Mouse (Mus musculus) CH12.LX (cell line): ENCODE measurements around the gene Stx16. TPM values are rescaled to one million over a fixed set of nuclear protein-coding genes. Genes with fewer than 3 reads are reported as not detected.

ENCODE experiments used
- DNase-seq: peaks from one replicate; pipeline ENCODE4 v3.0.0-alpha.2; 2013; ENCODE audit errors: extremely low read depth
- H3K27ac ChIP-seq: 2 replicates; pipeline ENCODE4 v1.5.1; 2012; ENCODE audit warnings: low read depth, mild to moderate bottlenecking, control low read depth, moderate library complexity; ENCODE audit not compliant: insufficient read depth
- H3K27me3 ChIP-seq: replicated peaks from 2 replicates; pipeline ENCODE3; 2012; ENCODE audit warnings: inconsistent platforms
- H3K36me3 ChIP-seq, 2 experiments: replicated peaks in 1 of 2; 2 replicates each; pipeline versions ENCODE3 to v1.6.1; 2012; ENCODE audit warnings: inconsistent platforms in 1 of 2, low read length in 1 of 2, mild to moderate bottlenecking in 1 of 2, mixed read lengths in 1 of 2, moderate library complexity in 1 of 2; ENCODE audit not compliant: control insufficient read depth in 1 of 2, insufficient read depth in 1 of 2
- H3K4me1 ChIP-seq, 2 experiments: 2 replicates each; pipeline ENCODE4 v1.6.1; 2012; ENCODE audit warnings: inconsistent platforms in 1 of 2, moderate library complexity in 1 of 2; ENCODE audit not compliant: insufficient read depth in 2 of 2, control insufficient read depth in 1 of 2
- H3K4me2 ChIP-seq: 2 replicates; pipeline ENCODE4 v1.6.1; 2012; ENCODE audit warnings: low read depth, mild to moderate bottlenecking, control low read depth; ENCODE audit not compliant: poor library complexity, insufficient read depth, severe bottlenecking
- H3K4me3 ChIP-seq, 3 experiments: fragments of 150-350 bp in 1 of 3; sonication (generic) in 1 of 3; replicated peaks in 1 of 3; 2 replicates each; pipeline versions ENCODE3 to v1.5.1; 2011 to 2012; ENCODE audit warnings: low read depth in 2 of 3, low read length in 2 of 3, mild to moderate bottlenecking in 2 of 3, moderate library complexity in 2 of 3, control low read depth in 1 of 3, improper control_type of control experiment in 1 of 3, inconsistent platforms in 1 of 3, mixed read lengths in 1 of 3; ENCODE audit not compliant: poor library complexity in 1 of 3
- H3K79me2 ChIP-seq: replicated peaks from 2 replicates; pipeline ENCODE4 v1.6.1; 2012; ENCODE audit warnings: mild to moderate bottlenecking, moderate library complexity; ENCODE audit not compliant: control insufficient read depth, poor library complexity, insufficient read depth, severe bottlenecking; ENCODE audit errors: extremely low read depth
- H3K9ac ChIP-seq: 2 replicates; pipeline ENCODE4 v1.6.1; 2012; ENCODE audit warnings: low read depth, mild to moderate bottlenecking, control low read depth, moderate library complexity; ENCODE audit not compliant: insufficient read depth
- H3K9me3 ChIP-seq: replicated peaks from 2 replicates; pipeline ENCODE3; 2012; ENCODE audit warnings: low read length, inconsistent platforms, mixed read lengths
- BHLHE40 ChIP-seq: IDR thresholded peaks from 2 replicates; pipeline ENCODE4 v1.6.1; 2011; ENCODE audit warnings: mild to moderate bottlenecking, low read depth, low read length, improper control_type of control experiment
- CHD2 ChIP-seq: IDR thresholded peaks from 2 replicates; pipeline ENCODE4 v1.6.1; 2011; ENCODE audit warnings: low read length, improper control_type of control experiment
- CTCF ChIP-seq, 2 experiments: IDR thresholded peaks in 1 of 2; conservative IDR thresholded peaks in 1 of 2; 2 replicates each; pipeline ENCODE4 v1.5.1; 2011 to 2012; ENCODE audit warnings: low read depth in 2 of 2, low read length in 2 of 2, improper control_type of control experiment in 1 of 2, inconsistent platforms in 1 of 2, mild to moderate bottlenecking in 1 of 2, moderate library complexity in 1 of 2
- ELF1 ChIP-seq: IDR thresholded peaks from 2 replicates; pipeline ENCODE4 v1.6.1; 2014; ENCODE audit warnings: low read depth, mild to moderate bottlenecking, inconsistent platforms, low read length, improper control_type of control experiment
- EP300 ChIP-seq: IDR thresholded peaks from 2 replicates; pipeline ENCODE4 v1.6.1; 2011; ENCODE audit warnings: low read length, improper control_type of control experiment
- ETS1 ChIP-seq: conservative IDR thresholded peaks from 2 replicates; pipeline ENCODE4 v1.6.1; 2012; ENCODE audit warnings: low read depth, mild to moderate bottlenecking, inconsistent platforms, low read length, improper control_type of control experiment, moderate library complexity
- HCFC1 ChIP-seq: IDR thresholded peaks from 2 replicates; pipeline ENCODE4 v1.6.1; 2012; ENCODE audit warnings: low read depth, mild to moderate bottlenecking, inconsistent platforms, low read length, improper control_type of control experiment
- IRF4 ChIP-seq: IDR thresholded peaks from 2 replicates; pipeline ENCODE4 v1.6.1; 2014; ENCODE audit warnings: low read depth, mild to moderate bottlenecking, inconsistent platforms, low read length, improper control_type of control experiment
- JUN ChIP-seq: IDR thresholded peaks from 2 replicates; pipeline ENCODE4 v1.6.1; 2011; ENCODE audit warnings: low read depth, mild to moderate bottlenecking, low read length, improper control_type of control experiment, moderate library complexity; ENCODE audit not compliant: insufficient read depth
- MAFK ChIP-seq: IDR thresholded peaks from 2 replicates; pipeline ENCODE4 v1.6.1; 2011; ENCODE audit warnings: low read length, improper control_type of control experiment; ENCODE audit not compliant: insufficient replicate concordance
- MAX ChIP-seq: IDR thresholded peaks from 2 replicates; pipeline ENCODE4 v1.6.1; 2011; ENCODE audit warnings: low read length, improper control_type of control experiment
- MAZ ChIP-seq: IDR thresholded peaks from 2 replicates; pipeline ENCODE4 v1.6.1; 2012; ENCODE audit warnings: low read depth, mild to moderate bottlenecking, inconsistent platforms, low read length, improper control_type of control experiment, moderate library complexity
- NRF1 ChIP-seq: IDR thresholded peaks from 2 replicates; pipeline ENCODE4 v1.6.1; 2014; ENCODE audit warnings: low read depth, mild to moderate bottlenecking, inconsistent platforms, low read length, improper control_type of control experiment, moderate library complexity
- PAX5 ChIP-seq: IDR thresholded peaks from 2 replicates; pipeline ENCODE4 v1.6.1; 2012; ENCODE audit warnings: low read length, inconsistent platforms, mixed read lengths
- RCOR1 ChIP-seq: conservative IDR thresholded peaks from 2 replicates; pipeline ENCODE4 v1.6.1; 2012; ENCODE audit warnings: low read depth, mild to moderate bottlenecking, inconsistent platforms, low read length, improper control_type of control experiment
- SMC3 ChIP-seq: IDR thresholded peaks from 2 replicates; pipeline ENCODE4 v1.6.1; 2011; ENCODE audit warnings: low read depth, low read length, improper control_type of control experiment
- TBP ChIP-seq: conservative IDR thresholded peaks from 2 replicates; pipeline ENCODE4 v1.6.1; 2011; ENCODE audit warnings: low read depth, low read length, improper control_type of control experiment
- USF2 ChIP-seq: conservative IDR thresholded peaks from 2 replicates; pipeline ENCODE4 v1.6.1; 2011; ENCODE audit warnings: low read depth, low read length, improper control_type of control experiment
- ZKSCAN1 ChIP-seq: IDR thresholded peaks from 2 replicates; pipeline ENCODE4 v1.6.1; 2012; ENCODE audit warnings: low read depth, inconsistent platforms, low read length, improper control_type of control experiment, borderline replicate concordance
- ZNF384 ChIP-seq: IDR thresholded peaks from 2 replicates; pipeline ENCODE4 v1.6.1; 2012; ENCODE audit warnings: low read depth, low read length, improper control_type of control experiment, inconsistent platforms
- dilution Hi-C: fragments of 300-500 bp; cut with MboI; formaldehyde crosslinking; loops from 2 replicates; pipeline ENCODE4 v1.14.3; 2020; ENCODE audit warnings: low sequenced_read_pairs; ENCODE audit not compliant: extremely low pct_unique_long_range_greater_than_20kb, extremely low pct_ligation_motif_present
- in situ Hi-C: fragments of 300-500 bp; cut with MboI; formaldehyde crosslinking; loops from 3 replicates; pipeline ENCODE4 v1.14.3; 2019; ENCODE audit warnings: low sequenced_read_pairs, low pct_ligation_motif_present, low pct_unique_long_range_greater_than_20kb, mixed read lengths
- polyA plus RNA-seq: library from polyadenylated mRNA; unstranded; fragments of >175 nt; gene quantifications from 2 replicates; pipeline ENCODE4 v1.2.1, GENCODE M21; 2012; ENCODE audit warnings: low read depth; ENCODE audit not compliant: insufficient read length
- total RNA-seq, 2 experiments: library from RNA; depleted of rRNA; stranded (reverse); fragments of 300-350 nt in 1 of 2; fragments of >200 nt in 1 of 2; gene quantifications; 2 replicates each; pipeline ENCODE4 v1.2.3; 2012 to 2014

The Stx16 gene
- total and polyA plus RNA-seq, 3 experiments: 18.8 to 33.2 (median 22.5) TPM

DNA sequence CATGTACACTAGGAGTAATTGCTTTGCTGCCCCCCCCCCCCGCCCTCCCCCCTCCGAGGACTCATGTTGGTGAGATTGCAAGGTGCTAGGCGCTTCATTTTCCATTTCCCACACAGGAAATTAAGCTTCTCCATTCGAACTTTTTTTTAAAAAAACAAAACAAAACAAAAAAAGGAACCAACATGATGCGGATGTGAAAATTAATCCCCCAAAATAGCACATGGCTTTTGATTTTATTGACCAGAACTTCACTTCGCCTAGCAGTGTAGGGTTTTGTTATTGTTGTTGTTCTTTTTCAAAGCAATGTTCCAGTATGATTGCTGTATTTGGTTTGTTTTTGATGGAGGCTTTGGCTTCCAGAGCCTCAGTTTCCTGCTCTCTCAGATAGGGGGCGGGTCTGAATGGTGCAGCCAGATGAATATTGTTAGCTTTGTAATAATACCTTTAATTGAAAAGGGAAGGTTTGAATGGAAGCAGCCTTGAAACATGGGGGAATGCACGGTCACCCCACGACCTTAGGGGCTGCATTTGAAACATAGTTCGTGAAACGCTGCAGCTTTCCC, 1.7 kb downstream of the Stx16 start:
- Histone ChIP-seq H3K4me1 (peaks cover 2 to 11% of the 10 kb centered on the region in 2 experiments; a peak in 2 of 4 replicates), H3K9ac (peak overlapping the region; percentile 80), H3K4me2 (peak overlapping the region; percentile 96), H3K27me3 (peaks cover 22% of the 10 kb centered on the region), H3K36me3 (peaks cover 0 to 8% of the 10 kb centered on the region in 2 experiments), H3K9me3 (no peaks in the 10 kb centered on the region), H3K27ac (peak overlapping the region; percentile 80; the same call in 1 of the 2 replicates), H3K4me3 (peak overlapping the region; percentile 63 to 98 (median 88)), H3K79me2 (peaks cover 41% of the 10 kb centered on the region)
- in situ Hi-C loops: no loop called here
- dilution Hi-C loops: no loop called here
- TF ChIP-seq NRF1 (no peak), TBP (no peak), JUN (no peak), MAZ (no peak), RCOR1 (no peak), EP300 (no peak), ETS1 (no peak)
- DNase-seq: peak; percentile 19

DNA sequence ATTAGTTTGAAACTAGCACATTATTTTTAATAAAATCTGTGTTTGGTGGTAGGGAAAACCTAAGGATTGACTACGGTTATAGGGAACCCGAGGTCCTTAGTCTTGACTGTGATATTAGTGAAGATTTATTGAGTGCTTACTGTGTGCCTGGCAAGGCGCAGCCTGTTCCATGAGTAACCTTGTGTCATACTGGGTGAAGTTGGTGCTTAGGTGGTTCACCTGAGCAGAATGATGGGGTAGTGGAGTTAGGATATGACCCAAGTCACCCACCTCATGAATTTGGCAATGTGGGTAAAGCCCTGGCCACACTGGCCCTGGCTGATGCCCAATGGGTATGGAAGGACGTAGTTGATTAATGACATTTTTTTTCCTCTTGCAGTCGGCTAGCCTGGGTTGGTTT, 5.7 kb downstream of the Stx16 start:
- dilution Hi-C loops (no loop called here), in situ Hi-C loops (no loop called here)
- Histone ChIP-seq H3K4me1 (peaks cover 0 to 18% of the 10 kb centered on the region in 2 experiments; a peak in 2 of 4 replicates), H3K36me3 (peaks cover 8 to 41% of the 10 kb centered on the region in 2 experiments), H3K4me2 (no peak overlapping the region), H3K9ac (no peak overlapping the region), H3K27ac (no peak overlapping the region), H3K27me3 (no peaks in the 10 kb centered on the region), H3K79me2 (peaks cover 63% of the 10 kb centered on the region), H3K9me3 (no peaks in the 10 kb centered on the region), H3K4me3 (no peak overlapping the region)
- no peak for DNase-seq
- TF ChIP-seq CTCF (conservative IDR thresholded peaks at IDR 0.05 in 1 of 2, IDR thresholded peaks at IDR 0.05 in 1 of 2; ENCODE audit: low read depth in 2 of 2, low read length in 2 of 2): no peak
- no peak for TF ChIP-seq MAX
- TF ChIP-seq ELF1: no peak
- no peak for TF ChIP-seq PAX5
- no peak for TF ChIP-seq MAFK
- TF ChIP-seq ZKSCAN1: no peak
- TF ChIP-seq IRF4: no peak
- no peak for TF ChIP-seq USF2
- no peak for TF ChIP-seq ZNF384
- no peak for TF ChIP-seq BHLHE40
- TF ChIP-seq SMC3: no peak
- no peak for TF ChIP-seq CHD2
- TF ChIP-seq HCFC1: no peak
